In genomic region chr10:12792049-12792448, GRCm38 (mm10) we compare ENCODE assay signal across 11 mouse cellular contexts.
DNase-seq lines count a peak whose midpoint lies in the region; ATAC-seq and TF ChIP-seq lines count a peak whose summit lies in the region.
"Had no signal": no experiment of that assay in that cellular context is flagged by ENCODE, and none has a peak within 500 bp of the region (broad histone marks: within the 10 kb centered on the region; RNA-seq: fewer than 3 reads in every experiment).

No protein-coding gene starts in this region.

- H3K4me3 ChIP-seq in heart, embryonic 12.5 days = no peak overlapping the region
- no peak overlapping the region for H3K4me3 ChIP-seq in lung, postnatal 0 days (ENCODE audit: low read depth, low read length)
- no peak overlapping the region for H3K4me3 ChIP-seq in lung, adult 2 months (replicated peaks; ENCODE audit: extremely low read depth, low read depth, low read length)
- H3K4me3 ChIP-seq in limb, embryonic 10.5 days = no peak overlapping the region
- H3K4me3 ChIP-seq: erythroblast, embryonic 14.5 days had no signal

- no peaks in the 10 kb centered on the region for H3K36me3 ChIP-seq in heart, embryonic 12.5 days
- no peaks in the 10 kb centered on the region for H3K36me3 ChIP-seq in lung, postnatal 0 days (ENCODE audit: insufficient read depth, low read length)
- H3K36me3 ChIP-seq in limb, embryonic 10.5 days = no peaks in the 10 kb centered on the region

- no peak for DNase-seq in heart, postnatal 4 days
- peak; percentile 31 for DNase-seq in lung, postnatal 0 days (ENCODE audit: low spot score)
- no peak for DNase-seq in lung, adult 2 months
- no peak for DNase-seq in limb, embryonic 10.5 days (ENCODE audit: low spot score)
- DNase-seq in testis, postnatal 10 days (ENCODE audit: low spot score) = peak; percentile 56
- no peak for DNase-seq in ovary, postnatal 10 days (ENCODE audit: low spot score)
- no peak for DNase-seq in right cerebral cortex, postnatal 25 days
- DNase-seq: kidney, postnatal 14 days; lung, postnatal 14 days had no signal

- WGBS in heart, embryonic 12.5 days = 42% methylated on average over 6 of the region's 6 CpGs
- 47% methylated on average over 6 of the region's 6 CpGs for WGBS in lung, postnatal 0 days
- WGBS in lung, adult 2 months = 62% methylated on average over 6 of the region's 6 CpGs
- WGBS in limb, embryonic 10.5 days = 36% methylated on average over 6 of the region's 6 CpGs

- no peak for TF ChIP-seq CTCF in lung, postnatal 0 days (IDR thresholded peaks at IDR 0.05)
- TF ChIP-seq CTCF in lung, adult 2 months (IDR thresholded peaks at IDR 0.05; ENCODE audit: insufficient read depth, low read length) = no peak

- H3K27me3 ChIP-seq in heart, embryonic 12.5 days (replicated peaks) = no peaks in the 10 kb centered on the region
- no peaks in the 10 kb centered on the region for H3K27me3 ChIP-seq in lung, postnatal 0 days (replicated peaks; ENCODE audit: insufficient read depth, low read length)
- H3K27me3 ChIP-seq in limb, embryonic 10.5 days (ENCODE audit: low read depth, poor library complexity, severe bottlenecking) = no peaks in the 10 kb centered on the region

- ATAC-seq in heart, embryonic 12.5 days (ENCODE audit: insufficient number of reproducible peaks, low FRiP score) = no peak
- peak; percentile 32 for ATAC-seq in lung, postnatal 0 days

- no peak for TF ChIP-seq EP300 in lung, postnatal 0 days (IDR thresholded peaks at IDR 0.05)

- peak overlapping the region; percentile 64 for H3K27ac ChIP-seq in heart, embryonic 12.5 days (ENCODE audit: poor library complexity, severe bottlenecking)
- peak overlapping the region; percentile 38; the same call in 1 of the 2 replicates for H3K27ac ChIP-seq in lung, postnatal 0 days (ENCODE audit: low read length)
- H3K27ac ChIP-seq in limb, embryonic 10.5 days = peak overlapping the region; percentile 43; the same call in 1 of the 2 replicates

- H3K9ac ChIP-seq in heart, embryonic 12.5 days = no peak overlapping the region
- no peak overlapping the region for H3K9ac ChIP-seq in lung, postnatal 0 days (replicated peaks; ENCODE audit: low read depth)

- TF ChIP-seq POLR2A in lung, adult 2 months (IDR thresholded peaks at IDR 0.05; ENCODE audit: borderline replicate concordance, extremely low read depth, low read depth, low read length) = no peak

- no peaks in the 10 kb centered on the region for H3K9me3 ChIP-seq in heart, embryonic 12.5 days (replicated peaks)
- no peaks in the 10 kb centered on the region for H3K9me3 ChIP-seq in lung, postnatal 0 days (ENCODE audit: low read length)
- no peaks in the 10 kb centered on the region for H3K9me3 ChIP-seq in limb, embryonic 10.5 days (replicated peaks)

- H3K4me1 ChIP-seq in heart, embryonic 12.5 days (replicated peaks) = peaks cover 46% of the 10 kb centered on the region
- H3K4me1 ChIP-seq in lung, postnatal 0 days (ENCODE audit: insufficient read depth, low read depth, low read length) = peaks cover 7% of the 10 kb centered on the region; the same call in 1 of the 2 replicates
- peaks cover 21% of the 10 kb centered on the region for H3K4me1 ChIP-seq in lung, adult 2 months (ENCODE audit: control insufficient read depth, insufficient read depth, low read length)
- peaks cover 32% of the 10 kb centered on the region for H3K4me1 ChIP-seq in limb, embryonic 10.5 days

- no peak overlapping the region for H3K4me2 ChIP-seq in heart, embryonic 12.5 days
- H3K4me2 ChIP-seq in lung, postnatal 0 days (replicated peaks; ENCODE audit: low read depth, low read length) = no peak overlapping the region

Comparison
In these comparisons a context has a peak if more than half of its experiments do, and no peak if none do; other contexts are left out.
1. DNase-seq: peak in lung, postnatal 0 days (single experiment) and testis, postnatal 10 days (single experiment); none in heart, postnatal 4 days (single experiment), lung, adult 2 months (single experiment), limb, embryonic 10.5 days (single experiment), ovary, postnatal 10 days (single experiment) and right cerebral cortex, postnatal 25 days (single experiment).
2. Peak in every context shown above with its lines, with median percentiles within 50 percentile points of each other: H3K27ac ChIP-seq.